Mouse (Mus musculus) lung, embryonic 14.5 days (tissue): ENCODE results near the gene Elovl5. TPM values are rescaled to one million over a fixed set of nuclear protein-coding genes. Genes with fewer than 3 reads are reported as not detected.

Experiments used
- ATAC-seq: fragments of 200-750 bp; cut with Nextera tagmentation; 2 replicates; pipeline ENCODE4 v1.8.0; 2017; ENCODE audit warnings: mild to moderate bottlenecking, moderate TSS enrichment, moderate library complexity; ENCODE audit not compliant: insufficient read depth
- DNase-seq: peaks from one replicate; pipeline ENCODE4 v3.0.0-alpha.2; 2015
- H3K27ac ChIP-seq: fragments of 300-500 bp; sonication (generic); 2 replicates; pipeline ENCODE4 v1.5.1; 2014; ENCODE audit warnings: low read depth, mild to moderate bottlenecking, moderate library complexity
- H3K27me3 ChIP-seq: fragments of 300-500 bp; sonication (generic); 2 replicates; pipeline ENCODE4 v1.6.1; 2014; ENCODE audit warnings: low read length, control low read depth; ENCODE audit not compliant: insufficient read depth
- H3K36me3 ChIP-seq: fragments of 300-500 bp; sonication (generic); 2 replicates; pipeline ENCODE4 v1.6.1; 2014; ENCODE audit warnings: control low read depth; ENCODE audit not compliant: insufficient read depth
- H3K4me1 ChIP-seq: fragments of 300-500 bp; sonication (generic); 2 replicates; pipeline ENCODE4 v1.6.1; 2014; ENCODE audit warnings: antibody characterized with exemption, control low read depth; ENCODE audit not compliant: insufficient read depth
- H3K4me2 ChIP-seq: fragments of 300-500 bp; sonication (generic); 2 replicates; pipeline ENCODE4 v1.6.1; 2014; ENCODE audit warnings: mild to moderate bottlenecking
- H3K4me3 ChIP-seq: fragments of 300-500 bp; sonication (generic); 2 replicates; pipeline ENCODE4 v1.5.1; 2014; ENCODE audit warnings: low read depth, low read length
- H3K9ac ChIP-seq: fragments of 300-500 bp; sonication (generic); 2 replicates; pipeline ENCODE4 v1.6.1; 2014
- H3K9me3 ChIP-seq: fragments of 300-500 bp; sonication (generic); 2 replicates; pipeline ENCODE4 v1.6.1; 2016; ENCODE audit warnings: low read depth, low read length, control low read depth
- CTCF ChIP-seq: IDR thresholded peaks from 2 replicates; pipeline ENCODE4 v1.5.1; 2016; ENCODE audit warnings: antibody characterized with exemption, low read depth
- WGBS: fragments of 180-500 bp; shearing (Covaris S2); extraction: QIAGEN DNeasy Blood & Tissue Kit; methylation state at CpG from one replicate; pipeline ENCODE4 v1.1.7; 2014; 5-methylcytosine and 5-hydroxymethylcytosine counted together
- polyA plus RNA-seq: library from polyadenylated mRNA; unstranded; fragments of >200 nt; fragmentation: Nextera tagmentation; extraction: Ambion mirVana; gene quantifications from 2 replicates; pipeline ENCODE4 v1.2.1, GENCODE M21; 2014

Elovl5 gene
- polyA plus RNA-seq, 1 experiment from 2014 or later = 76.7 TPM

DNA sequence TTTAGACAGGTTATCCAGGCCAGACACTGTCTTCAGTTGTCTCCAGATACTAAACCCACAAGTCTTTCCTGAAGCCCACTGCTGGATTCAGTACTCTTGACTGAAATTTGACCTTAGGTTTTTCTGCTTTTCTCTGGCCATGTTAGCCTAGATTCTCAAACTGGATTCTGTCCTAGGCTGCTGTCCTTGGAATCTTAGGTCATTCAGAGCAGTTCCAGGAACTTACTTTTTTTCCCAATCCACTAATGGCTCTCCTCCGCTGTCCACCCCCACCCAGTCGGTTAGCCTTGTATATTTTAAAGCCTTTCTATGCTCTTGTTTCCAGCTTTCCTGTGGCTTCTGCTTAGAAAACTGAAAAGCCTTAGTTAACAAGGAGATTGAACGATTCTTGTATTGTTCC, 37.8 kb downstream of the Elovl5 start:
- DNase-seq (no peak), ATAC-seq (no peak)
- Histone ChIP-seq H3K36me3 (peaks cover 14% of the 10 kb centered on the region; the same call in 1 of the 2 replicates), H3K4me1 (0 out of 2 replicates have a peak, but pooled peaks cover under 1% of the 10 kb centered on the region), H3K9ac (no peak overlapping the region), H3K9me3 (no peaks in the 10 kb centered on the region), H3K4me2 (no peak overlapping the region), H3K27ac (0 out of 2 replicates have a peak overlapping the region, but pooled peaks have one; percentile 12), H3K27me3 (no peaks in the 10 kb centered on the region), H3K4me3 (no peak overlapping the region)
- no peak for TF ChIP-seq CTCF
- WGBS = 74% methylated on average over 3 of the region's 3 CpGs

- H3K9ac ChIP-seq = no peak overlapping the region
- H3K27ac ChIP-seq = no peak overlapping the region
- H3K9me3 ChIP-seq = no peaks in the 10 kb centered on the region
- WGBS = 82% methylated on average over 2 of the region's 2 CpGs
- no peak for TF ChIP-seq CTCF
- no peaks in the 10 kb centered on the region for H3K27me3 ChIP-seq
- no peak overlapping the region for H3K4me2 ChIP-seq
- H3K36me3 ChIP-seq = peaks cover 14% of the 10 kb centered on the region; the same call in 1 of the 2 replicates
- H3K4me3 ChIP-seq = no peak overlapping the region
- ATAC-seq (no peak), DNase-seq (no peak)
- H3K4me1 ChIP-seq = no peaks in the 10 kb centered on the region
Measured at GRCm38 (mm10) chr9:77955511-77955910, 38.3 kb downstream of the Elovl5 start.

DNA sequence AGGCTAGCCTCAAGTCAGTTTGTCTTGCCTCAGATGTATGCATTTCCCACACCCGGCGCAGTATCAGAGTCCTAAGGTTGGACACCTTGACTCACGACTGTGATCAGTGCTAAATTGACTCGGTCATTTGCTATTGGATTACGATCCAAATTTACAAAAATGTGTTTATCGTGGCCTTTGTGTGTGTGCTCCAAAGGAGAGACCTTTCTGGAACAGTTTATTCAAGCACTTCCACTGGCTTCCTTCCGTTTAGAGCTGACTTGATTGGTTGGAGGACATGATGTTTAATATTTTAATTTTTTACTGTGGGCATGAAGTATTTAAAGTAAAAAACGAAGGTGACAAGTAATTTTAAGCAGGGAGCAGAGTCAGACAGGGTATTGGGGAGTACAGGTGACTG, 38.8 kb downstream of the Elovl5 start:
- H3K36me3 ChIP-seq = peaks cover 17% of the 10 kb centered on the region; the same call in 1 of the 2 replicates
- H3K4me2 ChIP-seq = no peak overlapping the region
- H3K27ac ChIP-seq = no peak overlapping the region
- no peaks in the 10 kb centered on the region for H3K9me3 ChIP-seq
- no peaks in the 10 kb centered on the region for H3K4me1 ChIP-seq
- 70% methylated on average over 8 of the region's 8 CpGs for WGBS
- ATAC-seq = no peak
- DNase-seq = no peak
- no peak overlapping the region for H3K4me3 ChIP-seq
- no peak for TF ChIP-seq CTCF
- no peak overlapping the region for H3K9ac ChIP-seq
- no peaks in the 10 kb centered on the region for H3K27me3 ChIP-seq

GRCm38 (mm10) chr9:77958327-77958726, 41.2 kb downstream of the Elovl5 start:
- H3K36me3 ChIP-seq = peaks cover 25% of the 10 kb centered on the region; the same call in 1 of the 2 replicates

GRCm38 (mm10) chr9:77959759-77960158, 42.6 kb downstream of the Elovl5 start:
- no peak for TF ChIP-seq CTCF
- no peak overlapping the region for H3K27ac ChIP-seq
- H3K36me3 ChIP-seq = peaks cover 25% of the 10 kb centered on the region; the same call in 1 of the 2 replicates
- H3K27me3 ChIP-seq = no peaks in the 10 kb centered on the region
- H3K9me3 ChIP-seq = no peaks in the 10 kb centered on the region
- WGBS = 91% methylated on average over 12 of the region's 12 CpGs
- no peak for DNase-seq
- no peak overlapping the region for H3K4me3 ChIP-seq
- ATAC-seq = no peak
- H3K4me1 ChIP-seq = no peaks in the 10 kb centered on the region
- H3K9ac ChIP-seq = no peak overlapping the region
- no peak overlapping the region for H3K4me2 ChIP-seq

More at GRCm38 (mm10) chr9:77958327-77958726, 41.2 kb downstream of the Elovl5 start:
- Histone ChIP-seq H3K27me3 (no peaks in the 10 kb centered on the region), H3K9ac (no peak overlapping the region), H3K4me3 (no peak overlapping the region), H3K27ac (no peak overlapping the region), H3K4me2 (no peak overlapping the region), H3K4me1 (no peaks in the 10 kb centered on the region), H3K9me3 (no peaks in the 10 kb centered on the region)
- DNase-seq (no peak), ATAC-seq (no peak)
- WGBS = 83% methylated on average over 7 of the region's 7 CpGs
- TF ChIP-seq CTCF = no peak

GRCm38 (mm10) chr9:77961350-77961749, 44.2 kb downstream of the Elovl5 start:
- Histone ChIP-seq H3K9me3 (no peaks in the 10 kb centered on the region), H3K4me3 (no peak overlapping the region), H3K27me3 (no peaks in the 10 kb centered on the region), H3K9ac (no peak overlapping the region), H3K4me1 (no peaks in the 10 kb centered on the region), H3K27ac (no peak overlapping the region), H3K36me3 (peaks cover 25% of the 10 kb centered on the region; the same call in 1 of the 2 replicates), H3K4me2 (no peak overlapping the region)
- no peak for DNase-seq
- ATAC-seq = no peak
- WGBS = 76% methylated on average over 6 of the region's 6 CpGs
- TF ChIP-seq CTCF = no peak

DNA sequence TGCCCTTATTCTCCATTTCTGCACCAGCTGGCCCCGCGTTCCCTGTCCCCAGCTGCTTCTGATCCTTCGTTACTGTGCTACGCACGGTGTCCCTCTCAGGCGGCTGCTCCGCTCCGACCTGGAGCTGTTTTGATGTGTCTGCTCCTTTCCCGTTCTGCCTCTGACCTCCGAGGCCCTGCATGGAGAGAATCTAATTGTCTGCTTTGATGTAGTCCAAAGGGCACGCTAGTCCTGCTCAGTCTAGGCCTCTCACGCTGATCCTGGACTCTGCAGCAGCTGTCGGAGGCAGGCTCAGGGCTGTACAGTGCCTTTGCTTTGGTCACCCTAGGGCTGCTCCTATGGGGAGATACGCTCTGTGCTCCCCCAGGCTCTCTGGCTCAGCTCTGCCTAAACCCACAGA, 46.9 kb downstream of the Elovl5 start:
- H3K4me2 ChIP-seq = no peak overlapping the region
- H3K27ac ChIP-seq = no peak overlapping the region
- H3K27me3 ChIP-seq = no peaks in the 10 kb centered on the region
- ATAC-seq (no peak; the same call in 1 of the 2 replicates), DNase-seq (no peak)
- H3K4me1 ChIP-seq = no peaks in the 10 kb centered on the region
- H3K36me3 ChIP-seq = peaks cover 15% of the 10 kb centered on the region; the same call in 1 of the 2 replicates
- 53% methylated on average over 14 of the region's 14 CpGs for WGBS
- no peaks in the 10 kb centered on the region for H3K9me3 ChIP-seq
- H3K9ac ChIP-seq = no peak overlapping the region
- no peak overlapping the region for H3K4me3 ChIP-seq
- TF ChIP-seq CTCF = no peak
